Mouse (Mus musculus) bone marrow, adult 2 months (tissue): ENCODE data around the gene Metap1d. TPM values are rescaled to one million over a fixed set of nuclear protein-coding genes. Genes with fewer than 3 reads are reported as not detected.

Experiments
- H3K27ac ChIP-seq: fragments of 200-500 bp; 2 replicates; pipeline ENCODE4 v1.5.1; 2012; ENCODE audit warnings: low read depth, mild to moderate bottlenecking, control low read depth, inconsistent platforms, low read length; ENCODE audit not compliant: control insufficient read depth, poor library complexity, insufficient read depth
- H3K4me1 ChIP-seq: fragments of 200-500 bp; 2 replicates; pipeline ENCODE4 v1.6.1; 2011; ENCODE audit warnings: low read length; ENCODE audit not compliant: control insufficient read depth, insufficient read depth
- H3K4me3 ChIP-seq: fragments of 200-500 bp; replicated peaks from 2 replicates; pipeline ENCODE3; 2011; ENCODE audit warnings: mild to moderate bottlenecking, low read depth, low read length, control low read depth; ENCODE audit not compliant: control insufficient read depth
- CTCF ChIP-seq: fragments of 200-500 bp; IDR thresholded peaks from 2 replicates; pipeline ENCODE4 v1.5.1; 2011; ENCODE audit warnings: low read length, control low read depth; ENCODE audit not compliant: control insufficient read depth, insufficient read depth
- POLR2A ChIP-seq: fragments of 200-500 bp; IDR thresholded peaks from 2 replicates; pipeline ENCODE4 v1.6.1; 2011; ENCODE audit warnings: low read depth, mild to moderate bottlenecking, control low read depth, low read length, borderline replicate concordance; ENCODE audit not compliant: control insufficient read depth
- WGBS: fragments of 180-500 bp; shearing (Covaris S2); methylation state at CpG from one replicate; pipeline ENCODE4 v1.1.7; 2018; 5-methylcytosine and 5-hydroxymethylcytosine counted together
- polyA plus RNA-seq: library from polyadenylated mRNA; stranded (reverse); fragments of >200 nt; gene quantifications from 2 replicates; pipeline ENCODE4 v1.2.4, GENCODE M21; 2011; ENCODE audit warnings: low replicate concordance; ENCODE audit not compliant: missing spikeins, insufficient read depth, insufficient read length

Metap1d gene
- polyA plus RNA-seq, 1 experiment, result 36.8 TPM

DNA sequence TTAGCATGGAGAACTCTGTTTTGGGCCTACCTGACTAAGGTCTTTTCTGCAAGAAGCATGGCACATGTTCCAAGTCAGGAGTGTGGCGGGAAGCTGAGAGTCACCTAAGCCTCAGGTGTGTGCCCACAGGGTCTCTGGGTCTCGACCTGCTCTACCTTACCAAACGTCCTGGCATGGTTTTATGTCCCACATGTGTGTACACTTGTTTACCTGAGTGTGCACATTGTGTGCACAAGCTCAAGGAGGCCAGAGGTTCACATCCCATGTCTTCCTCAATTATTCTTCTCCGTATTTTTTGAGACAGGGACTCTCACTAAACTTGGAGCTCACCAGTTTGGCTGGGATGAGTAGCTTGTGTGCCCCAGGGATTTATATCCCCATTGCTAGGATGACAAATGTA lies 9.0 kb downstream of the Metap1d start:
- no peaks in the 10 kb centered on the region; the same call in 1 of the 2 replicates for H3K4me1 ChIP-seq
- H3K4me3 ChIP-seq, result no peak overlapping the region
- TF ChIP-seq POLR2A, result no peak
- no peak for TF ChIP-seq CTCF
- no peak overlapping the region for H3K27ac ChIP-seq
- WGBS, result 80% methylated on average over 4 of the region's 4 CpGs

DNA sequence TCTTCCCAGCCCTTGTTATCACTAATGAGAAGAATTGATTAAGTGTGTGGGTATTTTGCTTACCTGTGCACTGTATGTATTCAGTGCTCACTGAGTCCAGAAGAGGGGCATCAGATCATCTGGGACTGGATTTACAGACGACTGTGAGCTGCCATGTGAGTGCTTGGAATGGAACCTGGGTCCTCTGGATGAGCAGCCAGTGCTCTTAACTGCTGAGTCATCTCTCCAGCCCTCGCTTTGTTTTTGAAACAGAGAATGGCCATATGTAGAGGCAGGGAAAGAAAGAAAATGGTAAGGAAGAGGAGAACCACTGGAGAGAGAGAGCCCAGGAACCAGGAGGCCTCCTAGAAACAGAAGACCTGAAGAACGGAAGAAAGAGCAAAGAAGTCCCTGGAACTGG lies 9.5 kb downstream of the Metap1d start:
- no peak overlapping the region for H3K4me3 ChIP-seq
- H3K4me1 ChIP-seq, result no peaks in the 10 kb centered on the region; the same call in 1 of the 2 replicates
- TF ChIP-seq CTCF (no peak), POLR2A (no peak)
- H3K27ac ChIP-seq, result no peak overlapping the region
- 65% methylated on average over 3 of the region's 3 CpGs for WGBS

DNA sequence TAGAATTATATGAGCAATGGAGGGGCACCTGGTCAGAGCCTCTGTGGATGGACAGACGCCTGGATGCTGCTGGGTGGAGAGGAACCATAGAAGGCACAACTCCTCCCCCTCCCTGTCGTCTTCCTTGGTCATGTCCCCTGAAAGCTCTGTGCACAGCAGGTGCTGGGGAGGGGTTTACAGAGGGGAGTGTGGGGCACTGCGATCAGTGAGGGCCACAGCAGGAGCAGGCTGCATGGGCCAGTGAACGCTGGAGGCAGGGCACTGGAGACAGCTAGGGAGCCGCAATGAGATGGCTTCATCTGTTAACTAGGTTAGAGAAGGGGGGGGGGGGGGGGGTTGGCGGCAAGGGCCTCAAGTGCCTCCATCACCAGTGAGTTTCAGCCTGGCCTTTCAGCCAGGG lies 13.0 kb downstream of the Metap1d start:
- WGBS, result 60% methylated on average over 6 of the region's 6 CpGs
- H3K4me3 ChIP-seq, result no peak overlapping the region
- H3K4me1 ChIP-seq, result no peaks in the 10 kb centered on the region; the same call in 1 of the 2 replicates
- no peak overlapping the region for H3K27ac ChIP-seq
- TF ChIP-seq POLR2A (no peak), CTCF (no peak)

DNA sequence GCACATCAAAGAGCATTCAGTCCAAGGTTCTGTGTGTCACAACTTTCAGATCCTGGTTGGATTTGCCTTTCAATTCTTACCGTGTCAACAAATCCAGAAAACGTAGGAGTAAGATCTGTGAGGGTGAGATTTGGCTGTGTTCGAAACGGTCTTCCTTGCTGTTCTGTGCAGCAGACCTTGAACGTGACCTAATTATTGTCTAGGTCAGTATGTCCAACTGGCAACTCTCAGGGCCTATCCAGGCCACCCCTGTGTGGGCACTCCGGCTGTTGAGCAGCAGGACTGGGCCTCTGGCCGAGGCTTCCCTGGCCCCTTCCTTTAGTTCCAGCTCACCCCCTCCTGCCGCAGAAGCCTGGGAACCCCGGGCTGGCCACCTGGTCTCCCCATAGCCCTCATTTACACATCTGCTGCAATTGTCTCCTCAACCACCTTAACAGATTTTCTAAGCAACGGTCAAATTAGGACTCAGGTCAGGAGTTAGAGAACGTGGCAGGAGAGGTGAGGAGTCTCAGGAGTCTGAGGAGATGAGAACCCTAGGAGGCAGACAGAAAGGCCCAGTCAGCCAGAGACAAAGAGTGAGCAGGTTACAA lies 13.9 kb downstream of the Metap1d start:
- H3K4me1 ChIP-seq, result no peaks in the 10 kb centered on the region; the same call in 1 of the 2 replicates

DNA sequence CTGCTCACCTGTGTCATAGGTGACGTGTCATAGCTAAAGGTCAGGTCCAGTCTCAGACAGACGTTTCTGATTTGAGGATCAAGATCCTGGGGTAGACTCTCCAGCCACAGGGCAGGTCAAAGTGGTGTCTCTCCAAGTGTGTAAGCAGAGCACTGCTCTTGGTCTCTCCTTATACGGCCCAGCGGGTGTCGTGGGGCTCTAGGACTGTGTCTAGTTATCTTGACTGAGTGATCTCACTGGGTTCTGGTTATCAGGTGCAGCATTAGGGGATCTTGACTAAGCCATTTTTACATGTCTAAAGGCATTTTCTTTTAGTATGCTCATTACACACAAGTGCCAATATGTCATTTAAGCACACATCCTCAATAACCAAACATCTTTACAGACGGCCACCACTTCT lies 18.0 kb downstream of the Metap1d start:
- H3K27ac ChIP-seq, result no peak overlapping the region
- no peak overlapping the region for H3K4me3 ChIP-seq
- H3K4me1 ChIP-seq, result no peaks in the 10 kb centered on the region
- TF ChIP-seq POLR2A, result no peak
- 83% methylated on average over 6 of the region's 6 CpGs for WGBS

More for the DNA sequence above, 13.9 kb downstream of the Metap1d start:
- no peak overlapping the region for H3K27ac ChIP-seq
- TF ChIP-seq CTCF (no peak), POLR2A (no peak)
- no peak overlapping the region for H3K4me3 ChIP-seq
- WGBS, result 85% methylated on average over 11 of the region's 11 CpGs

DNA sequence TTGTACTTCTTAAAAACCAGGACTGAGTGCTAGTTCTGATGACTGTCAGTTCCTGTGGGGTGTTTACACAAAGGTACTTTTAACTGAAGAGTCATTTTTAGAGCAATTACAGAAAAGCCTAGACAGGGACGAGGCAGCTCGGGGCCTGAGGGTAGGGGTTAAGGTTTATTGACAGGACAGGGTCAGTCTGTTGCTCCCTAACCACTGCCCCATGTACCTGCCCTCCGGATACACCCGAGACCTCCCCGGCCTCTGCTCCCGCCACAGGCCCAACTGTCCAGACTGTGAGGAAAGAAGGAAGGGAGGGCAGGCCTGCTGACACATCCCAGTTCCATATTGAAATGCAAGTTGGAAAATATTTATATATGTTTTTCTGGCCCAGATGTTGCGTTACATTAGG lies 20.8 kb downstream of the Metap1d start:
- Histone ChIP-seq H3K4me3 (no peak overlapping the region), H3K4me1 (no peaks in the 10 kb centered on the region), H3K27ac (no peak overlapping the region)
- TF ChIP-seq CTCF, result no peak
- TF ChIP-seq POLR2A, result no peak
- 85% methylated on average over 7 of the region's 7 CpGs for WGBS

DNA sequence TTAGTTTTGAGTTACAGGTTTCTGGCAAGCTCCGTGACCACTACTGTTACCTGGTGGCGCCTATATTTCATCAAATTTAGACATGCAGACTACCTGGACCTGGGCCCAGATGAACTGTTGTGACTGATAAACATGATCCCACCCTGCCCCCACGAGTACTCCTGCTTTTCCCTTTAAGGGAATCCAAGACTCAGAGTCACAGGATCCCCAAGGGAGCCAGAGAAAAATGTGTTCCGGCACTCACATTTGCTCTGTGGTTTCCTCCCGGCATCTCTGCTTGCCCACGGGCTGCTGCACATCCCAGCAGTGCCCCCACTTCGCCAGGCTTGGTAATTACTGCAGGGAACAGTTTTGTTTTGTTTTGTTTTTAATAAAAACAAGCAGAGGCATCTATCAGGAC lies 21.3 kb downstream of the Metap1d start:
- Histone ChIP-seq H3K4me1 (no peaks in the 10 kb centered on the region), H3K4me3 (no peak overlapping the region), H3K27ac (no peak overlapping the region)
- WGBS, result 51% methylated on average over 7 of the region's 7 CpGs
- TF ChIP-seq POLR2A, result no peak
- TF ChIP-seq CTCF, result no peak

DNA sequence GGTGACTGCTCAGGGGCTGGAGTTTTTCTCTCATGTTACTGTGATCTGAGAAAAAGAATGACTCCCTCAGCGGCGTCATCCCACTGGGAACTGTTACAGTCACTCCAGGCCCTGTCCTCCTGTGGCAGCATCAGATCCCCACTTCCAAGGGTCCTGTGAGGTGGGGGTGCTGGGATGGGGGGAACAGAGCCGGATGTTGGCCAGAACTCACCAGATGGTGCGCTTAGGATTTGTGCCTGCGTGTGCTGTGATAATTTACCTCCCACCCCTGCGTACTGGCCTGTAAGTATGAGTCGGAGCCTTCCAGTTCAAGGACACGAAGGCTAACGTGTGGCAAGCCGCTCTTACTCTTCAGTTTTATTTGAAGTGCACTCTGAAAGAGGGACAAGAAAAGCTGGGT lies 22.2 kb downstream of the Metap1d start:
- 91% methylated on average over 10 of the region's 10 CpGs for WGBS

DNA sequence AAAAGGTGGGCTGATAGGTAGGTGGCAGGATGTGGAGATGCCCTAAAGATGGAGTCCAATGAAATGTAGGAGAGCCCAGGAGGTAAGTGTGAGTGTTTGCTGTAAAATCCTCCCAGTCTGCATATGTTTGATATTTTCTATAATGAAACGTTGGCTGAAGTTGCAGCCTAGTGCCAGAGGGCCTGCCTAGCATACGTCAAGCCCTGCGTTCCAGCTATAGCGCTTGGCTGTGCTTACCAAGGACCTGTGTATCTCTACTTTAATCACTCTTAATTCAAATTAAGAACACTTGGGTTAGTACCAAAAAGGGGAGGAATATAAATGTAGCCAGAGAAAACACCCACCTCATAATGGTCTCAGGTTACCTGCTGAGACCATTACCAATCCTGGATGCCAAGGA lies 22.7 kb downstream of the Metap1d start:
- no peaks in the 10 kb centered on the region for H3K4me1 ChIP-seq
- TF ChIP-seq CTCF (no peak), POLR2A (no peak)
- no peak overlapping the region for H3K4me3 ChIP-seq
- H3K27ac ChIP-seq, result no peak overlapping the region
- WGBS, result 97% methylated on average over 4 of the region's 4 CpGs

More for the DNA sequence above, 22.2 kb downstream of the Metap1d start:
- Histone ChIP-seq H3K27ac (no peak overlapping the region), H3K4me1 (no peaks in the 10 kb centered on the region), H3K4me3 (no peak overlapping the region)
- no peak for TF ChIP-seq CTCF
- TF ChIP-seq POLR2A, result no peak
